Mouse (Mus musculus) heart, adult 11 months (tissue): ENCODE data around the gene Asic2.

ENCODE experiments used
- DNase-seq: peaks from one replicate; pipeline ENCODE4 v3.0.0; 2022

The Asic2 gene

DNA sequence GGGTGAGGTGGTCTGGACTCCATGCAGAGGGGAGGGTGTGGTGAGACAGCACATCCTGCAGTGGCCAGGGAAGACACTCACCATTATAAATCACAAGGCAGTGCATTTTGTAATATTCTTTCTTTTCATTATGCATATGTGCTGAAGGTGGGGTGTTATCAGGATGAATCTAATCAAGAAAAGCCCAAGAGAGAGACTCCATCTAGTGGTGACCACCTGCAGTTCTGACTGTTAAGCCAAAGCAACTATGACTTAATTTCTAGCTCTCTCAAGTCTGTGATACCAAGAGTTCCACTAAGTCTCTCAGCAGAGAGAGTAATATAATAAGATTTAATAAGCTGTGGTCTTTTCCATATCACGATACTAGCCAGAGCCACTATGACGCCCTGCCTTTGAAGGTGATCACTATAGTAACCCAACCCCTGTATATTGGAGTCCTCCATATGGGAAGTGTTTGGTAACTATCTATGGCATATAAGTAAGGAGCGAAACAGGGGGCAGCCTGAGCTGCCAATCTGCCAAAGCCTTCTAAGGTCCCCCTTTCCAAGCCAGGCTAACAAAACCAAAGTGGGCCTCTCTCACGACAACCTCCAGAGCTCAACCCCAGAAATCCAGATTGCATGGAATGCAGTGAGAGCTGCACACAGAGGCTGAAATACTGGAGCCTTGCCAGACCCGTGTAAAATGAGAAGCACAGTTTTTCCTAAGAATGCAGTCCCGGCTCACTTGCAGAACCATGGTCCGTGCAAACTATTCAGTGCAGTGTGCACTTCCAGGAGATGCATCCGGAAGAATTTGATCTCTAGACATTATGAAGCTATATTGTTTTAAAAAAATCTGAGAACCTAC is 459.6 kb downstream of the Asic2 start:
- peak; percentile 37 for DNase-seq

GRCm38 (mm10) chr11:81504791-81505430 is 463.3 kb downstream of the Asic2 start:
- DNase-seq, result peak; percentile 54

GRCm38 (mm10) chr11:81501473-81502246 is 466.6 kb downstream of the Asic2 start:
- DNase-seq, result no peak

DNA sequence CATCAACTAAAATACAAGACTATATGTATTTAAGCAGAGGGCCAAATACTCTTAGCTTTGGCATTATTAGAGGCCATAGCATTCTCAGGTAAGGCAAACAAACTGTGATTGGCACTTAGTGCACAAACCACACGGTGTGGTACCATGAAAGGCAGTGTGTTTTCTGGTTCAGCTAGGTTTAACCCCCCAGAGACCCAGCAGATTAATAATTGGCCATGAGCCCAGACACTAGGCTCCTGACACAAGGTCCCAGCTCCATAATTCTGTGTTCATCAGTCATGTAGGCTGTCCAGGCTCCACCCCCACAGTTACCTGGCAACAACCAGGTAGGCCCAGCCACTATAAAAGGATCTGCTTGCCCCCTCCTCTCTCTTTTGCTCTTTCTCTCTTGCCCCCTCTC is 469.3 kb downstream of the Asic2 start:
- no peak for DNase-seq

DNA sequence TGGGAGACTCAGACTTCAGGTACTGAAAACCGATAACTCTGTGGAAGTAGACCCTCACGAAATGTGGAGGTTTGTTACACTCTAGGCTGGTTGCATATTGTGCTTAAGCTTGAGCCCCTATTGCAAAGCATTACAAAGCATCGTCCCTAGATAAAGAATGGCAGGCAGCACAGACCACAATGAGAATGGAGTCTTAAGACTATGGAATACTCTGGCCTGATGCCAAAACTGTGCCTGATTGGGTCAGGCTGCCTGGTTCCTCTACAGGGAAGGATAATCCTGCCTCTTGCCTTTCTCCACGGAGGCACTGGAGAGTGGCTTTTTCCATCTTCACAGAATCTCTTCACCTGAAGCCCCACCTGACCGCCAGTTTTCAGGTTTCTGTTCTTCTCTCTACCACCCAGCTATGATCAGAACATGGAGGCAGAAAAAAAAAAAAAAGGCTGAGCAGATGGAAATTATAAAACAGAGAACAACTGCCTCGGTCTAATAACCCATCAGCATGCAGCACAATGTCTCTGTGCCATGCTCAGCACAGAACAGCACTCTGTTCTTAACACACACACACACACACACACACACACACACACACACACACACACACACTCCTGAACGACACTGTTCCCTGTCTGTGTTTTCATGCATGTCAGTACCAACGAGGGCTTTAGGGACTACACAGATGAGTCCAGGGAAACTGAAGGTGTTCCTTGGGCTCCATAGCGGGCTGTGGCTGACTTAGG is 470.4 kb downstream of the Asic2 start:
- peak; percentile 30 for DNase-seq

DNA sequence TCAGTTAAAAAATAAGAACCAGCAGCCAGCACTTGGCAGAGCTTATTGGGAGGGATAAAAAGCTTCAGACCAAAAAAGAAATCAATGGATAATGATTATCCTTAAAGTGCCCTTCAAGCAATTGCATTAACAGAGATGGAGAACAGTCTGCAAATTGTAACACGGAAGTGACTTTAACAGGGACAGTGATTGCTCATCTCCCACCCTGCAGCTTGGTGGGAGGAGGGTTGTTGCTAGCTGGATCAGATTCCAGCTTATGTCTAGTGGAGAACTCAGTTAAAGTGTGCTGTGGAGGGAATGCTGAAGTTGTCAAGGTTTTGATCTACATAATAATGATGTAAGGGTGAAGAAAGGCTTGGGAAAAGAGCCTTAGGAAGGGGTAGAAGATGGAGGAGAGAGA is 471.8 kb downstream of the Asic2 start:
- DNase-seq, result peak; percentile 51

GRCm38 (mm10) chr11:81492351-81492750 is 475.9 kb downstream of the Asic2 start:
- no peak for DNase-seq

- no peak for DNase-seq
Measured at GRCm38 (mm10) chr11:81489144-81489735, 479.0 kb downstream of the Asic2 start.

GRCm38 (mm10) chr11:81488681-81489080 is 479.6 kb downstream of the Asic2 start:
- no peak for DNase-seq

DNA sequence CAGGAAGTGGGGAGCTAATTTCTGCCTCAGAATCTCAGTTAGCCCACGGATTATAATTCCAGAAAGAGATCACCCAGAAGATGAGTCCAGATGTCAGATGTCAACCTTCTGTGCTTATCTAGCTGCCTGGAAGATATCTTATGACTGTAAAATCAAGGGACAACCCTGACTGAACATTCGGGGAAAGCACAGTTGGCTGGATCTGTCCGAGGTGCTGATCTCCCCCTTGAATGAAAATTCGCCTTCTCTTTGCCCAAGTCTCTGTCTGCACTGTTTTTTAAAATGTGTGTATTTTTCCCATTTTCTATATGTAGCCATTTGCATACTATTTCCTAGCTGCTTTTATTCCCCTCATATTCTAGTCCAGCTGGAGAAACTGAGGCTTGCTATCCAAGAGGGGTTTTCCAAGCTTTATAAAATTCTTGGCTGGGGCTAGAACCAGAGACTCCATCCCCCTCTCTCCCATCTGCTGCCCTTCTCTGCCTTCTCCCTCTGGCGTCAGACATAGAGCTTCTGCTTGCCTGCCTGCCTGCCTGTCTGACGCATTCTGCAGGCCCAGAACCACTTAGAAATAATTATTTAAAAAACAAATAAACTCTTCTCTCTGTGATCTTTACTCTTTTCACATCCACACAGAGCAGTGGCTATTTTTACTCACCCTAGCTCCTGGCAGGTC is 481.9 kb downstream of the Asic2 start:
- no peak for DNase-seq

DNA sequence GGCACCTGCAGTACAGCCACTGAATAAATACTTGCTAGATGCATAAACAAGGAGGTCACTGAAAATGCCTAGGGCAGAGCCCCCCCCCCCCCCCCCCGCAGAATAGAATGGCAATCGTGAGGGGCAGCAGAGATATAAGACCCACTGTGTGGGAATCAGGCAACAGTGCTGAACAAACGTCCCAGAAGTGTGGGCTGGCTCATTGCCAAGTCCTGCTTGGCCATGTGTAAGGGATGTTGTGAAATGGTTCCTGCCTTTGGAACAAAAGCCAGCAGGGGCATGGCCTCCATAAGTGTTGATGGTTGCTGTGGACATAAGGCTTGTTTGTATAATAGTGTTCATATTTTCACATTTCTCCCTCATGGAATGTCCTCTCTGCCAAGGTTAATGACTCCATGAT is 487.1 kb downstream of the Asic2 start:
- DNase-seq, result peak; percentile 72

DNA sequence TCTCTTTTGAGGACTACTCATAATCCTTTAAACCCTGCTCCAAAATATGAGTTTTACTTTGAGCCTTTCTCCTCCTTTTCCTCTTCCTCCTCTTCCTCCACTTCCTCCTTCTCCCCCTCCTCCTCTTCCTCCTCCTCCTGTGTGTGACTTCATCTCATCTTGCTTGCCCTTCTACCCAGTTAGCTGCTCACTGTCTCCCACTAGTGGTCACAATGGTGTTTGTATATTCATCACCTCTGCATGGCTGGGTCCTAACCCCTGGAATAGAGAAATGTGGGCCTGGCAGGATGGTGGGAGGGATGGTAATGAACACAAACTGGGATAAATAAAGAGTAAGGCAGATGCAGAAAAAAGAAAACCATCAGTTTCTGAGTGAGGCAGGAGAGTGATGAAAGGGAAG is 492.0 kb downstream of the Asic2 start:
- DNase-seq, result peak; percentile 41

GRCm38 (mm10) chr11:81474121-81474520 is 494.1 kb downstream of the Asic2 start:
- DNase-seq, result no peak

- no peak for DNase-seq
Measured at GRCm38 (mm10) chr11:81462199-81462598, 506.1 kb downstream of the Asic2 start.

DNA sequence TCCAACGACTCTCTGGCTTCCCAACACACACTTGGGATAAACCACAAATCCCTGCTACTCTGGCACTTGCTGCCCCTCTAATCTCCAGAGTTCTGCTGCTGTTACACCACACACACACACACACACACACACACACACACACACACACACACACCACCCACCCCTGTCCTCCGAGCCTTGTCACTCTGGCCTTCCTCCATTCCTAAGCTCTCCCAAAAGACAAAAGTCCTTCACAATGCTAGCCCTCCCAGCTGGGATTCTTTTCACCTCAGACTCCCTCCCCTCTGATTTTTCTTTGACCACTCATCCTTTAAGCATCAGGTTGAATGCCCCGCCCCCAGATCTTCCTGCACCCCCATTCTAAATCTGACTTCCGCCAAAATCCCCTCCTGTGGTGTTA is 506.5 kb downstream of the Asic2 start:
- no peak for DNase-seq

- no peak for DNase-seq
Measured at GRCm38 (mm10) chr11:81454921-81455320, 513.3 kb downstream of the Asic2 start.

DNA sequence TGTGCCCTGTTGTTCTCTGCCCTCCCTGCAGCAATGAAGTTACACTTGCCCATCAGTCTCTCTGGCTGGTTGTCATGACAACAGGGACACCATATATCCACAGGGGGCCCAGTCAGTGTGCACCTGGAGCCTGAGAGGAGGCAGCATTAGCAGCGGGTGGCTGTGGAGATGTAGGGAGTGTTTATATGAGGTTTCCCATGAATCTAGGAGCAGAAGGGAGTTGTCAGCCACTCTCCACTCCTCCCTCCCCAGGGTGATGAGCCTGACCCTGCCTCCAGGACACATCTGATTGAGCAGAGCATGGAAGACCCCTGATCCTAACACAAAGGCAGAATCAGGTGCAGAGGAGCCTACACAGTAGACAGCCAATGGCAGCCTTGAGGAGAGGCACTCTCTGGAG is 514.1 kb downstream of the Asic2 start:
- no peak for DNase-seq

- no peak for DNase-seq
Measured at GRCm38 (mm10) chr11:81449271-81449705, 519.0 kb downstream of the Asic2 start.

DNA sequence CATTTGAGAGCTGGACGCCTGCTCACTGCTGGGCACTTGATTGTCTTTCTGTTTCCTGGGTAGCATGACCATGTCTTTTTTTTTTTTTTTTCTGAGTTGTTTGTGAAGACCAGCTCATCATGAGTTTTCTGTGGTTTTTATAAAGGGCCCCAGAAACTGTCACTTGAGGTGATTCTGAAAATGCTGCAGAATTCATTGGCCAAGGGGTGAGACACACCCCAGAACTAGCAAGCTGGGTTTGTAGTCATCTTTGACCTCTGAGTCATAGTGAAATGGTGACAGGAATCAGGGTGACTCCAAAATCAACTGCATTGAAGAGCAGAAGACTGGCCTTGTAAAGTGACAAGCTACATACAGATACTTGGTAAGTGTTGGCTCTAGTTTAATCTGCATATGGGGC is 521.9 kb downstream of the Asic2 start:
- DNase-seq, result no peak

- no peak for DNase-seq
Measured at GRCm38 (mm10) chr11:81426857-81427256, 541.4 kb downstream of the Asic2 start.

- no peak for DNase-seq
Measured at GRCm38 (mm10) chr11:81419112-81419511, 549.1 kb downstream of the Asic2 start.

DNA sequence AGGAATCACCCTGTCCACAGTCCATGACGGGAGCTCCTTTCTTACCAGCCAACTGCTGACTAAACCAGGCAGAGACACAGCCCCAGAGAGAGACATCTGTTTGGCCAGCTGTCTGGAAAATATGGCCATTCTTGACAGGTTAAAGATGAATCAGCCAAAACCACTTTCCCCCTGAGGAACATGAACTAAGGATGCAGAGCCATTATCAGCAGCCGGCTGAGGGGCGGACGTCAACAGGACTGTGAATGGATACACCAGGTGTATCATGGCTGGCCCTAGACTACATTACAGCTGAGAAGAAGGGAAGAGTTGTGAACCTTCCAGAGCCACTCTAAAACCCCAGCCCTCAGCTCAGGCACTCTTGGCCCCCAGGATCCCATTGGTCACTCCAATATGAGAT is 550.2 kb downstream of the Asic2 start:
- DNase-seq, result no peak
